Mouse (Mus musculus): ENCODE measurements around the gene Ces3b.

The Ces3b gene

DNA sequence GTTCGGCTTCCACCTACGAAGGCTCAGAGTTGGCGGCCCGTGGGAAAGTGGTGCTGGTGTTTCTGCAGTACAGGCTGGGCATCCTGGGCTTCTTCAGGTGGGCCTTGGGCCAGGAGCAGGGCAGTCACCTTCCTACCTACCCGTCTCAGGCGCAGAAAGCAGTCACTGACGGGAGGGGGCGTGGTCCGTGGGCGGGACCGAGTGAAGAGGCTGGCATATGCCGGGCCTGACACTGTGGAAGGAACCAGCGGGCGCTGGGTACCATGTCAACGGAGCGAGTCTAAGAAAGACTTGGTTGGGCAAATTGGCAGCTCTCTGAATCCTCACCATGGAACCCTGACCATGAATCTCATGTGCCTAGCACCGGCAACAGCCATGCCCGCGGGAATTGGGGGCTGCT, 58.8 kb downstream of the Ces3b start:
- no peak for DNase-seq (ENCODE audit: low spot score in 2 of 2)
